Mouse (Mus musculus) lung, postnatal 14 days (tissue): ENCODE data around the gene Thada.
"Not testable (repeated sequence)": the region's sequence is repeated elsewhere in the genome, so short reads cannot be mapped to it uniquely, and the experiment has no call there.

Source experiments
- DNase-seq: peaks from one replicate; pipeline ENCODE4 v3.0.0; 2021

Thada gene

DNA sequence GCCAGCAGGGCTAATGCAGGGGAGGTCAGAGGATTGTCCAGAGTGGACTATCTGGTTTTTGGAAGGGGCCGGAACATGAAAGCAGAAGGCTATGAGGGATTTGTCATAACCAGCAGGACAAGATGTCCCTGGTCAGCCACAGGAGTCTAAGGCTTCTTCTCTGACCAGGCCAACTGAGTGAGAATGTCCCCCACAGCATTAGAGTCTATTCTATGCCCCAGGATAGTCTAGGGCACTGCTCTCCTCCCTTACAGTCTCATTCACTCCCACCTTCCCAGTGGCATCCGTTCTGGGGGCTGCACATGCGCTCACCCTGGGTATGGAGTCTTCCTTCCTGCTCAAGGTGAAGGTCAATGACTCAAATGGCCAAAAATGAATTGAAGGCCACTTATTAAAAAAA is 258.4 kb downstream of the Thada start:
- DNase-seq, result no peak

DNA sequence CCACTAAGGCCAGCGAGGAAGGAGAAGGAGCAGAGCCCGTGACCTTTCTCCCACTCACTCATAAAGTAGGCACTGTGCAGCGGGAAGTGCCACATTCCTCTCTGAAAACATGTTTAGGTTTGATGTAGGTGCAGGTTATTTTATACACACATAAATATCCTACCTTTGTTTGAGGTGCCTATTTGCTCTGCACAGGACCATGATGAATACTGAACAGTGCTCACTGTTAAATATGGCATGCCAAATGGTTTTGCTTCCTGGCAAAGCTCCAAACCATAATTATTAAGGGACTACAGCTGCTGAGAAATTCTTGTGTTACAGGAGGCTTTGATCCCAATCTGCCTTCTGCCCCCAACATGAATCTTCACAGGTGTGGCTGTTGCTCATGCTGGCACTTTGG is 259.8 kb downstream of the Thada start:
- DNase-seq, result no peak

DNA sequence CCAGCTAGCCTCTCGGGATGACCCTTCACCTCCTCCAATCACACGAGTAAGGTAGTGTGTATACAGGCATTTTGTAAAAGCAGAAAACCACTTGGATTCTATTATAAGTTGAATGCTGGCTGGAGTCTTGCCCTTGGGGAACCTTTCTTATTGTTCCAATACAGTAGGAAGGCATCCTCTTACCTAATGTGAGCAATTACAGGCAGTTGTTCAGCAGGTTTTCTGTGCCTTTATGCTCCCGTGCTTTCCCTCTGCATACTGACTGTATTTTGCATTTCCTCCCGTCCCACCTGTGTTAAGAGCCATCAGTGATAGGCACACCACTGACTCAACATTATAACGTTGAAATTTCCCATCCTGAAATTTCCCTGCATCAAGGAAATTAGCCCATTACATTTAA is 261.0 kb downstream of the Thada start:
- DNase-seq, result no peak

DNA sequence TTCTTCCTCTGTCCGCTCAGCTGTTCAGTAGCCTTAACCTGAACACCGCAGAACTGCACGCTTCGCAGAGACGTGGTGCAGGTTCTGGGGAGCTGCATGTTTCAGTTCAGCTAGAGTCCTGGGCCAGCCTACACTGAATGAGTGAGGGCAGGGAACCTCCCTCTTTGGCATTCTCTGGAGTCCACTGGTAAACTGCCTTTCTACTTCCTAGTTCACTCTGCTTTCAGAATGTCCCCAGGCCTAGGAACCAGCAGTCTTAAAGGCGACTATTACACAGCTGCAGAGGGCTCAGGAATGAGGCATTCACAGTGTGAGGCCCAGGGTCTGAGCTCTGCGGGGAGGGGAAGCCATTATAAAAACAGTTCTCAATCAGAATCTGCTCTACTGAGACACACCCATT is 262.7 kb downstream of the Thada start:
- no peak for DNase-seq

DNA sequence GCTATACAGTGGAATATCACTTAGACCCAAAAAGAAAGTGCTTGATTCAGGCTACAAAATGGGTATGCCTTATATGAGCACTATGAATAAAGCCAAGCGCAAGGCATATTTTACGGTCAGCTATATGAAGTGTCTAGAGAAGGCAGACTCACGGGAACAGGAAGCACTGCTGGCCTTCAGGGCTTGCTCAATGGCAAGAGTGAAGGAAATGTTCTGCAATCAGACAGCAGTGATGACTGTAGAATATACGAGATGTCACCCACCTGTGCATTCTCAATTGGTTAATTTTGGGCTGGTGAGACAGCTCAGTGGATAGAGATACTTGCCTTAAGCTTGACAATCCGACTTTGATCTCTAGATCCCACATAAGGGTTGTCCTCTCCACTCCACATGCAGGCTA is 264.8 kb downstream of the Thada start:
- DNase-seq, result no peak

DNA sequence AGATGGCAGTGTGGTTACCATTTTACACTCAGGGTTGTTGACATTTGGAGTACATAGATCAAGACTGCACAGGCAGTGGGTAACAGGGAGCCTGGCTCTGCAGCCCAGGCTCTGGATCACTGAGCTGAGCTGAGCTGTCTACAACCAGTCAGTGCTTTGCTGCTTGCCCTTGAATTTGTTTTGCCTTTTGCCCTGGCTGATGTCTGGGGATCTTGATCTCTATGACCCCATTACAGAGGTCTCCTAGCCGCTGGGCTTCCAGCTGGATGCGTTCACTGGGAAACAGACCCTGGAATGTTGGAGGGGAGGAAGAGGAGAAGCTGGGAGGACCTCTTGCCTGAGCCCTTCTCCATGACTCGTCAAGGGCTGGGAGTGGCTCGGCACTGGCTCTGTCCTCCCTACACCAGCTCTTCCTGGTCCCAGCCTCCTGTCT is 268.1 kb downstream of the Thada start:
- DNase-seq, result no peak

DNA sequence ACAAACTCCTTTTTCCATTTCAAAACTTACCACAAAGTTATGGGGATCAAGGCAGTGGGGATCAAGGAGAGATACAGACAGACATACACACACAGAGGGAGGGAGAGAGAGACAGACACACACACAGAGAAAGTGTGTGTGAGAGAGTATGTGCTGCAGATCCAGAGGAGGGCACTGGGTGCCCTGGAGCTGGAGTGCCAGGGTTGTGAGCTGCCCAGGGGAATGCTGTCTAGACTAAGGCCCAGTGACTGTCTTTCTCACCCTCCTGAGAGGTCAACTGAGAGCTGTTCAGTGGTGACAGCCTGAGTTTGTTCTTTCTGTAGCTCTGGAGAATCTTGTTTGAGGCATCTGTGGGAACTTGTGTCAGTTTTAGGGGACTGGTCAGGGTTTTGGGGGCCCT is 269.7 kb downstream of the Thada start:
- DNase-seq, result no peak

DNA sequence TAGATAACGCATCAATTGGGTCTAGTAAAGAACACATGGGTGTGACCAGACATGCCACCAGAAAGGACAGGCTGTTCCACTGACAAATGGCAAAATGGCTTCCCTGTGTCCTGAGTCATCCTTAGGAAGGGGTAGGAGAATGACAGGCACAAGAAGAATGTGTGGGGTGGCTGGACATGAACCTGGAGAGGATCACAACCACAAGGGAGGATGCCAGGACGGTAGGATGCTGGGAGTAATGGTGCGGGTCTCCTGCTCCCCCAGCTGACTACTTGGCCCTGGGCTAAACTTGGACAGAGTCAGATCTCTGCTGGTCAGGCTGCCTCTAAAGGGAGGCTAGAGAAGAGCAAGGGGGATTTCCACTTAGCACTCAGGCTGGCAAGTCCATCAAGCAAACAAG is 270.2 kb downstream of the Thada start:
- DNase-seq, result no peak

DNA sequence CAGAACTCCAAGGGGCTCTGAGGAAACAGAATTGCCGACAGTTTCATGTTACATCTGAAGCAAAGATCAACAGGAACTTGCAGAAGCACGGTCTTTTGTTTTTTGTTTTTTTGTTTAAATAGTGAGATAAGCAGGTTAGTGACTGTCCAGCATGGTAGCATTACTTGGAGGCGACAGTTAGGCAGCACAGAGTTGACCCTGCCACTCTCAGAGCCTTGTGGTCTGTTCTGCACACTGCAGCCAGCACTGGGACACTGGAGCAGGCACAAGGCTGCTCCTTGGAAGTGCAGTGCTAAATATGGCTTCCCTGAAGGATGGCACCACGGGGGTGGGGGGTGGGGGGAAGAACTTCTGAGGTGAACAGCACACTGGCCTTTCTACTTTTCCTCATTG is 271.0 kb downstream of the Thada start:
- DNase-seq, result no peak

DNA sequence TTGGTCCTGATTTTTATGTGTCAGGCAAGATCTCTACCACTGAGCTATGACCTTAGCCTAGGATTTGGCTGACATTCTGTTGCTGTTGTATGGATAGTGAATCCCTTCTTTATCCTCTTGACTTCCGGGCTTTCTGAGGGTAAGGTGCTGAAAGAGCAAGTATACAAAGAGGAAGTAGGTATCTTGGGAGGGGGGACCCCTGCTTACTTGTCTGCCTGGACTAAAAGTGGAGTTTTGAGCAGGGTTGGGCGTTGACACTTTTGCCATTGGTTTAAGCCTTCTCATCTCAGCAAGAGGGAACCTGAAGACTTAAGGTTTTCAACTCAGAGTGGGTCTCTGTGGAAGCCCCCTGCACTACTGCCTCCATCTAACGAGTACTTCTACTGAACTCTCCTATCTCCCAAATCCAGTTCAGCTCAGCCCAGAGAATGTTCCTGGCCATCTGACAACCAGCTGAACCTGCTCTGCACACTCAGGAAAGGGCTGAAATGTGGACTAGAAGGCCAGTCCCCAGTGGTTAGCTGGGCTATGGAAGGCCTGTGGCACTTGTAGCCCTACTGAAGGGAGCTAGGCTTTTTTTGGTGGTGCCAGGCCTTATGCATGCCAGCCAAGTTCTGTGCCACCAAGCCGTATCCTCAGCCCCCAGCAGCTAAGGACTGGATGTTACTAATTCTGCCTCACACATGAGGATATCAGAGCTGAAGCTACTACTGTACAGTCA is 271.6 kb downstream of the Thada start:
- no peak for DNase-seq

DNA sequence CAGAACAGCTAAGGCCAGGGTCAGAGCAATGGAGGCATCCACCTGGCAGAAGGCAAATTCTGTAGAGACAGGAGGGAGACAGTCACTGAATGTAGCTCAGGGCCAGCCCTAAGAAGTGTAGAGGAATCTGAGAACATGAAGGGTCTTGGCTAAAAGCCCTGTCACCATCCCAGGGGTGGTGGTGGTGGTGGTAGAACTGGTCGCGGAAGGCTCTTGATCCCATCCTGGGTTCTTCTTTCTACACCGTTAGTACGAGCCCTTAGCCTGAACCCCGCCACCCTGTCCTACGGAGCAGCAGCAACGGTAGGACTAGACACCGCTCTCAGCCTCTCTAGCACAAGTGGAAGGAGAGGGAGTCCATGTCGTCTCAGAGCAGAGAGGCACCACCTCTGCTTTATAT is 272.6 kb downstream of the Thada start:
- DNase-seq, result no peak

DNA sequence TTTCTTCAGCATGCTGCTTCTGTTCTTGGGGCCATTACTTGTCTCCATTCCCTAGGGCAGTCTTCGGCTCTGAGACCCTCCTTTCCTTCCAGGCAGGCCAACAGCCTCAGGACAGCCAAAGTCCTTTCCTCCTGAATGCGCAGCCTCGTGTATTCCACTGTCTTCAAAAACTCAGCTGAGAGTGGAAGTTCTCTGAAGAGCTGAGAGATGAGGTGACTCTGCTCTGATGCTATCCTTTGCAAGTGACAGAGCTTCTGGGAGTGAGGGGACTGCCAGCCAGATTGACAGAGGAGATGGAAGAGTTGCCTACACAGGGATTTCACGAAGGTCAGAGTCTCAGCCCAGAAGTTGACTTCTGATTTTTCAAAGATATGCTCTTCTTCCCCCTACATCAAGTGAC is 274.1 kb downstream of the Thada start:
- DNase-seq, result no peak

DNA sequence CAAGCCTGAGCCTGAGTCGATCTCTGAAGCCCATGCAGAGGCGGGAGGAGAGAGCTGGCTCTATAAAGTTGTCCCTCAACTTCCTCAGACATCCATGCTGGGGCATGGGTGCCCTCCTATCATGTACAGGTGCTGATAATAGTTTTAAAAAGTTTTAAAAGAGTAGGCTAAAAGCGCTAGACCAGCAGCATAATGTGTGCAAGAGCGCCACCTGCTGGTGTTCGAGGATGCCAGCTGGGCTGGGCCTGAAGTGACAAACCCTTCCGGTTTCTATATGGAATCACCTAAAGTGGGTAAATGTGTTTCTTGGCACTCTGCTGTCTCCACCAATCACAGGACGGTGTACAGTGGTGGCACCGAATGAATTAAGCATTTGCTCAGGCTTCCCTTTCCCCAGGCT is 275.1 kb downstream of the Thada start:
- DNase-seq, result peak; percentile 94

DNA sequence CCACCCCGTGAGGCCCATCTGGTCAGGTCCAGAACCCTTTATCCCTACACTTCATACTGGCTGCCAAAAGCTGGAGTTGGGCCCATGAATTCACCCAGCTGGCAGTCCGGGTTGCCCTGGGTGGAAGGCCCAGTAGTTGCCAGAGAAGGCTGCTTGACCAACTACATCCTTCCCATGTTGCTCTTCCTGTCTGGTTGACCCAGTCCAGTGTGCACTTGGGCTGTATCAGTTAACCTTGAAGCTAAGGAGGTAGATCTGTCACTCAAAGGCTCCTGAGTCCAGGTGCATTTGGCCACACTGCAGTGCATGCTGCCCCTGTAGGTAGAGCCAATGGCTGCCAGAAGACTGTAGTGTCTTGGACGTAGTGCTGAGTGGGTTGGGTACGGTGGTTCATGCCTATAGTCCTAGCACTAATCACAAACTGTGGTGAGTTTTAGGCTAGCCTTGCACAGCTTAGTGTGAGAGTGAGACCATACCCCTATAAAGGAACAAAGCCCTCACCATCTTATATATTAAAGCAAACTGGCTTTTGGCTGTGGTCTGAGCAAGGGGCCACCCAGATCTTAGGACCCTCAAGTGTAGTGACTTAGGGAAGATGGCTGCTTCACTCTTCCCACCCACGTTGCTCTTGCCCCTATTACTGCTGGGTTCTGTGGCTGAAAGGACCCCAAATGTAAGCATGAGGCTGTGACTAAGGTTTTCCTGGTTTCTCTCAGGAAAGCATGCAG is 276.7 kb downstream of the Thada start:
- DNase-seq, result no peak

DNA sequence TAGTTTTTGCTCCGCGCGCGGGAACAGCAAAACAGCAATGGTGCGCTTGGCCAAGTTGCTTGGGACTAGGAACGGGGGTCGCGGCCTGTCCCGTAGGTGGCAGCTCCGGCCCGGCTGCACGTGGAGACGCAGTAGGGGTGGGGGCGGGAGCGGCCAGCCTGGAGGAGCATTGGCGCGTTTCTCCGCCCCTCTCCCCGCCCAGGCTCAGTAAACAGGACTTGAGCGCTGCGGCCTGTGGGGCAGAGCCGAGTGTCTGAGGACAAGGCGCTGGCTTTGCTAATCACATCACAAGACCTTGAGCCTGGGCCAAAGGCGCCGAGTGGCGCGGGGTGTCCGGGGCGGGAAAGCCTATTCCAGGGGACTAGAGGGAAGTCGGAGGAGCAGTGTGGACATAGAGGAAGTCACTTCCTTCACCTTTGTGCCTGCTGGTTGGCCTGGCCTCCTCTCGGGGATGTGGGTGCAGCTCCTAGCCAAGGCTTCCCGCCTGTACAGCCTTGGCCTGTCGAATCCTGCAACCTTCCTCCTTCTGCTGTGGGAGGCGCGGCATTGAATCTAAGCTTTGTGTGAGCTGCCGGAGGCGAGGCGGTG is 277.5 kb downstream of the Thada start:
- peak; percentile 95 for DNase-seq

DNA sequence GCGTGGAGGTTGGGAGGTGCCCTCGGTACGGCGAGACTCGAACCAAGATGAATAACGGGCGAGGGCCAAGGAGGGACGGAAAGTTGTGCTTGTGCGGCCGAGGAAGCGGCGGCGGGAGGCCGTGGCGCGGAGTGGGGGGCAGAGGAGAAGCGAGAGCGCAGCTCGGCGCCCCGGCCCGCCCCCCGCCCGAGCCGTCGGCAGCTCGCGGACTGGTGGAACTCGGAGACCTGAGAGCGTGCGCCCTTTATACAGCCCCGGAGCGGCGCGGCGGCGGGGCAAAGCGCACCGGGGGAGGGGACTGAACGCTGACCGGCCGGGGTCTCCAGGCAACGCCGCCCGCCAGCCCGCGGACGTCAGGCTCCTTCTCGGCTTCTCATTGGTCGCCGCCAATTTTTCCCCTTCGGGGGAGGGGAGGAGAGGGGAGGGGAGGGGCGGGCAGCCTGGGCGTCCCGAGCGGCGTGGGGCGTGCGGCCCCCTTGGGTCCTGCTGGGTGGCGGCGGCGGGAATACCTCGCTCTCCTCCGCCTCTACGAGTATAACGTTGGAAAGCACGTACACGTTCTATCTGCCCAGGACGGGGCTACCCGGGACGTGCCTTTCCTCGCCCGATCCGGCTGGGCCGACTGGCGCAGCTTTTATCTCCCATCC is 278.2 kb downstream of the Thada start, which contains the start of gene Zfp36l2:
Gene Zfp36l2, minus strand, starts transcription at position 221 of the 647 bp plus-strand sequence.
- peak; percentile 97 for DNase-seq

DNA sequence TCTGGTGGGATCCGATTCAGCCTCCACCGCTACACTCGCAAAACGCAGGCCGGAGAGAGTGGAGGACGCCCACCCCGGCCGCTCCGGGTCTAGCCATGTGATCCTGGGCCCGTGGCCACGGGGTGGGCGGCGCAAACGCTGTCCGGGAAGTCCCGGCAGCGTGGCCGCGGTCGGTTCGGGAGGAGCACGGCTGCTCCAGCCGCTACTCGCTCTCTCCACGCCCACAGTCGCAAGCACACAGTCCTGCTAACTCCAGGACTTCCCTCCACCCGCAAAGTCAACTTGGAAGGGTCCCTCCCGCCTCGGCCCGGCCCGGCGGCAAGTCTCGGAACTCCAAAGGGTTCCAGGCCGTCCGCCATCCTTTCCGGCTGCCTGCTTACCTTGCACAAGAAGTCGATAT is 278.7 kb downstream of the Thada start:
- DNase-seq, result not testable (repeated sequence)

DNA sequence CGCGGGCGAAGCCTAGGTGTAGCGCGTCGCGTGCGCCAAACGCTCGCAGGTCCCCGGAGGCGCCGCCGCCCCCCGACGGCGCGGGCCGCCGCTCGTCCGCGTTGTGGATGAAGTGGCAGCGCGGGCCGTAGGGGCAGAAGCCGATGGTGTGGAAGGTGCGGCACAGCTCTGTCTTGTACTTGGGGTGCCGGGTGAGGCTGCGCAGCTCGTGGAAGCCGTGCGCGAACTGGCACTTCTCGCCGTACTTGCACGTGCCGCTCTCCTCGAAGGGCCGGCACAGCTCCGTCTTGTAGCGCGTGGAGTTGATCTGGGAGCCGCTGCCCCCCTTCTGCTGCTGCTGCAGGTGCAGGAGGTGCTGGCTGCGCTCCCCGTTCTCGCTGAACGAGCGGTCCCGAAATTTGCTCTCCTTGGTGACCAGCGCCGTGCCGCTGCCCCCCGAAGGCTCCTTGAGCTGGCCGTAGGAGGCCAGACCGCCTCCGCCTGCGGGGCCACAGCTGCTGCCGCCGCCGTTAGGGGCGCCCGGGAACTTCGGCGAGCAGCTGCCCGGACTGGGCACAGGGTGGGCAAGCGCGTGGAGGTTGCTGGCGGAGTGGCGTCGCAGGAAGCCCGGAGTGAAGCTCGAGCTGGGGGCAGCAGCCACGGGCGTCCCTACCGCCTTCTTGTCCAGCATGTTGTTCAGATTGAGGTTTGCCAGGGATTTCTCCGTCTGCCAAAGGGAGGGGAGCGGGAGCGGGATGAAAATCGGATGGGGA is 279.4 kb downstream of the Thada start:
- peak; percentile 54 for DNase-seq

DNA sequence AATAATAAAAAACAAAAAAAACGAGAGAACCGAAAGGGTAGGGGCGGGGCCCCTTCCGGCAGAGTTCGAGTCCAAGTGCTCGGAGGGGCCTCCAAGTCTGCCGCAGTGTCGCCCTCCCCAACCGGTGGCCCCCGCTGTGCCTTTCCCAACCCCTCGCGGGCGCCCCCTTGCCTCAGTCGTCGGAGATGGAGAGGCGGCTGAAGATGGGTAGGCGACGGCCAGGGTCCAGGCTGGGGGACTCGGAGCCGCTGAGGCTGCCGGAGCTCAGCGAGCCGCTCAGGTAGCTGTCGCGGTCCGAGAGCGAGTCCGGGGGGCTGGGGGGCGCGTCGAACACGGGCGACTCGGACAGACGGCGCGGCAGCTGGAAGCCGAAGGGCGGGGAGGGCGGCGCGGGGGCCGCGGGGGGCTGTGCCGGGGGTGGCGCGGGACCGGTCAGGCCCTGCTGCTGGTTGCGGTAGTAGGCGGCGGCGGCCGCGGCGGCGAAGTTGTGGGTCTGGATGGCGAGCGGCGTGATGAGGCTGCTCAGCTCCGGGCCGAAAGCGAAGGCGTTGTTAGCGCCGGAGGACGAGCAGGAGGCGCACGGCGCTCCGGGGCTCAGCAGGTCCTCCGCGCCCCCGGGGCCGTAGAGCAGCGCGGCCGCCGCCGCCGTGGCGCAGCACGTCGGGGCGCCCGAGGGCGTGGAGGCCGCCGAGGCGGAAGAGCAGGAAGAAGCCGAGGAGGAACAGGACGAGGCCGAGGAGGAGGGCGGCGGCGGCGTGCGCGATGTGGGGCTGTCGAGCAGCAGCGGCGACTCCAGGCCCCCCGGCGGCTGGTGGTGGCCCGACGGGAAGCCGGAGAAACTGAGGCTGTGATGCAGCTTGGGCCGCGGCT is 280.2 kb downstream of the Thada start:
- DNase-seq, result peak; percentile 82

DNA sequence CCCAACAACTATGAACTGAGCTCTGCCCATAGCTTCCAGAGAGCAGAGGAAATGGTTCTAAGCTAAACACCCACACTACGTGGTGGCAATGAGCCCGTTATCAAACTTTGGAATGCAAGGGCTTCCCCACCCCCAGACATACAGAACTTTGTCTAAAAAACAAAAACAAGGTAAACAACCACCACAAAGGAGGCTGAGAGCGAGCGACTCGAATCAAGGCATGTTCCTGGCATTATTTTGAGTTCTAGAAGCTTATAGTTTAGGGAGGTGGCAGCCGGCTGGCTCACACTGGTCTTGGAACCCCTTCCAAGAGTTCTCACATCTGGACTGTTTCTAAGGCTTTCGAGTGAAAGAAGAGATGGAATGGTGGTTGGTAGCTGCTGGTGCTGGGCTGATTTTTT is 281.0 kb downstream of the Thada start:
- DNase-seq, result peak; percentile 47

DNA sequence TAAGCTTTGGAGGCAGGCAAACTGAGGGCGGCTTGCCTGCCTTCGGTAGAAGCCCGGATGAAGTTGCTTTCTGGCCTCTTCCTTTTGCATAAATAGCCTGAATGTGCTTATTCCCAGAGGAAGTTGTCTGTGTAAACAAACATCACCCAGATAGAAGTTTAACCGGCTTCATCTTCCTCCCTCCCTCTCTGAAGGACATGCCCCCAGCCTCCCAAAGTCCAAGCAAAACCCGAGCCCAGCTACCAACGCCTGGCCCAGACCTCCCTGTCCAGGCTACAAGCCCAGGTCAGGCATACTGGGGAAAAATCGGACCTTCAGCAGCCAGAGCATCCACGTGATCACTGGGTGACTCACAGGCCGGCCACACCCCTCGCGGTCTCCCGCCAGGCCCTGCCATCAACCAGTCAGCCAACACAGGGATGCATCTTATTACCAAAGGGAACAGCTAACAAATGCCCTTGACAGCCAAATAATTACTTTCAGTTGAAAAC is 282.7 kb downstream of the Thada start:
- peak; percentile 88 for DNase-seq
